Mouse (Mus musculus) olfactory bulb, adult 2 months (tissue): Measurements from ENCODE around the gene Klhl29.

Source experiments
- CTCF ChIP-seq: fragments of 200-500 bp; IDR thresholded peaks from 2 replicates; pipeline ENCODE4 v1.5.1; 2012; ENCODE audit warnings: low read depth, mild to moderate bottlenecking, low read length, moderate library complexity; ENCODE audit not compliant: insufficient read depth
- POLR2A ChIP-seq: fragments of 200-500 bp; IDR thresholded peaks from 2 replicates; pipeline ENCODE4 v1.6.1; 2012; ENCODE audit warnings: mild to moderate bottlenecking, low read depth, low read length, moderate library complexity; ENCODE audit not compliant: insufficient read depth

- TF ChIP-seq CTCF (no peak), POLR2A (no peak)
These were observed 172.1 kb downstream of the Klhl29 start for GRCm38 (mm10) chr12:5203385-5203784.
